Mouse (Mus musculus): Measurements from ENCODE around the gene Proca1. TPM values are rescaled to one million over a fixed set of nuclear protein-coding genes. Genes with fewer than 3 reads are reported as not detected.

Proca1 gene
- polyA plus RNA-seq, 1 experiment from 2014 or later = 2.8 TPM

DNA sequence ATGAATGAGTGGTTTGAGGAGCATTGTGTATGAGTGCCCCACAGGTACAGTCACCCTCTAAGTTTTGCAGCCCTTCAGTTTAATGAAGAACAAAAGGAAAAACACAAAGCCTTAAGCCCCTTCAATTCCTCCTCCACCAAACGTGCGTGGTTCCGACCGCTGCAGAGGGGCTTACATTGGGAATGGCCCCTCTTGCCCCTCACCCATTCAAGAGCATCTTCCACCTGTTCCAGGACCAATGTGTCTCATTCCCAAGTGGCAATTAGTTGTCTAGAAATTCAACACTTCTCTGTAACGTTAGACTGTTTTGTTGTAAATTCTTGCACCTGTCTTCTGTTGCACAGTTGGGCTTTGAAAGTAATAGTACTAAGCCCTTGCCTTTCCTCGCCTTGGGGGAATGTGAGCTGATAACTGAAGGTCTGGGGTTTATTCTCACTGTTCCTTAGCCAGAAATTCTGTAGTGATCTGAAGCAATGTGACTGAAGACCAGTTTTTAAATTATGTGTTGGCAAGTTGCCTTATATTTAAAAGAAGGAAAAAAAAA lies 37.0 kb upstream of the Proca1 start:
- Histone ChIP-seq H3K36me3 (ENCODE audit: control insufficient read depth, insufficient read depth, low read length) (peaks cover 53% of the 10 kb centered on the region), H3K9ac (replicated peaks; ENCODE audit: low read depth, low read length) (no peak overlapping the region), H3K9me3 (ENCODE audit: control insufficient read depth, low read length) (no peaks in the 10 kb centered on the region), H3K4me1 (ENCODE audit: control insufficient read depth, insufficient read depth, low read length) (peaks cover 26% of the 10 kb centered on the region), H3K27ac (ENCODE audit: low read depth, low read length) (no peak overlapping the region), H3K4me3 (ENCODE audit: low read depth, low read length) (no peak overlapping the region), H3K4me2 (ENCODE audit: low read depth, low read length) (no peak overlapping the region), H3K27me3 (ENCODE audit: control insufficient read depth, insufficient read depth, low read length) (no peaks in the 10 kb centered on the region)
- ATAC-seq (ENCODE audit: low read depth) = no peak
- WGBS = 73% methylated on average over 6 of the region's 6 CpGs

DNA sequence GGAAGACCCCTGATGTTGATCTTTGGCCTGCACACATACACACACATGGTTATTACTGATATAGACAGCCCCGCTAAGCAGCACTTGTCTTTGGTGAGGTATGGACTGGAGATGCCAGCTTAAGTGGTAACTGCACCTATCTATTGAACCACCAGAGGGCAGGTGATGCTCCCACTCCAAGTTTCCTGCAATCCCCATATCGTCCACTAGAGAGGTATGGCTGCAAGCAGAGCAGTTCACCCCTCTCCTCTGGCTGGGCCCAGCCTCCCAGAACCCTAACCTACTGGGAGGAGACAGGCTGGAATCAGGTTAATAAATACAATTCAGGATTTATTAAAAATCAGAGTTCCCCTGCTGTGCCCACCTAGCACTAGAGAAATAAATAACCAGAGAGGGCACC lies 34.1 kb upstream of the Proca1 start:
- no peak overlapping the region for H3K27ac ChIP-seq (ENCODE audit: low read depth, low read length)
- peaks cover 32% of the 10 kb centered on the region for H3K4me1 ChIP-seq (ENCODE audit: control insufficient read depth, insufficient read depth, low read length)
- H3K4me3 ChIP-seq (ENCODE audit: low read depth, low read length) = no peak overlapping the region
- WGBS = 24% methylated on average over 2 of the region's 2 CpGs
- H3K27me3 ChIP-seq (ENCODE audit: control insufficient read depth, insufficient read depth, low read length) = no peaks in the 10 kb centered on the region
- no peaks in the 10 kb centered on the region for H3K9me3 ChIP-seq (ENCODE audit: control insufficient read depth, low read length)
- H3K4me2 ChIP-seq (ENCODE audit: low read depth, low read length) = no peak overlapping the region
- H3K36me3 ChIP-seq (ENCODE audit: control insufficient read depth, insufficient read depth, low read length) = peaks cover 61% of the 10 kb centered on the region
- no peak overlapping the region for H3K9ac ChIP-seq (replicated peaks; ENCODE audit: low read depth, low read length)
- ATAC-seq (ENCODE audit: low read depth) = peak; percentile 18; the same call in 1 of the 2 replicates

DNA sequence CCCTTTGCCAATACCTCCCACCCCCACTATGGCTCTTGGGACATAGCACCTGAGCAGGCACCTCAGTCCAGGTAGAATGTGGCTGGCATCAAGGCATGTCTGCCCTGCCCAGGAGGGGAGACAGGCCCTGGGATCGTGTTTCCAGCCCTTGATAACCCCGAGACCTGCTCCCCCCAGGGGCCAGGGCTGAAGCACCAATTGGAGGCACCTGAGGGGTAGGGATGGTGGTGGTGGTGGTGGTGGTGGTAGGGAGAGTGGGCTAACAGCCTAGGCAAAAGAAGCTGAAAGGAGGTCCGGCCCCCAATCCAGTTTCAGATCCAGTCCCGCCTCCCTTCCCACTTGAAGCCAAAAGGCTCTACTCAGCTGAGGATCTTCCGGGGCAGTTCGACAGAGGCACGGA lies 33.6 kb upstream of the Proca1 start:
- Histone ChIP-seq H3K9ac (replicated peaks; ENCODE audit: low read depth, low read length) (no peak overlapping the region), H3K4me2 (ENCODE audit: low read depth, low read length) (no peak overlapping the region), H3K27me3 (ENCODE audit: control insufficient read depth, insufficient read depth, low read length) (no peaks in the 10 kb centered on the region), H3K27ac (ENCODE audit: low read depth, low read length) (no peak overlapping the region), H3K9me3 (ENCODE audit: control insufficient read depth, low read length) (no peaks in the 10 kb centered on the region), H3K4me3 (ENCODE audit: low read depth, low read length) (no peak overlapping the region), H3K4me1 (ENCODE audit: control insufficient read depth, insufficient read depth, low read length) (peaks cover 28% of the 10 kb centered on the region), H3K36me3 (ENCODE audit: control insufficient read depth, insufficient read depth, low read length) (peaks cover 58% of the 10 kb centered on the region)
- WGBS = 85% methylated on average over 7 of the region's 7 CpGs
- no peak for ATAC-seq (ENCODE audit: low read depth)

DNA sequence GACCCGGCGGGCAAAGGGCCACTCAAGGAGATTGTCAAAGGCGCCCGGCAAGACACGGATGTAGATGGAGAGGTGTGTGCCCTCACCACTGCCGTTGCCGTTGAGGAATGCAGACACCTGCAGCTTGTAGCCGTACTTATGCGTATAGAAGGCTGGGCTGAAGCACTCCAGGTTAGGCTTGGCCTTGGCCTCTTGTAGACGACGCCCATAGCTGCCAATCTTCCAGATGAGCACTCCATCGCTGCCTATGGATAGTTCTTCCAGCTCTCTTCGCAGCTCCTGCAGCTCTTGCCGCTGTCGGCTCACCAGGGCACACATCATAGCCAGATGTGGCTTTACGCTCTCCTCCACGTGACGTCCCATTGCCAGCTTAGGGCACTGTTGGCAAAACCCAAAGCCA lies 33.0 kb upstream of the Proca1 start:
- Histone ChIP-seq H3K27ac (ENCODE audit: low read depth, low read length) (no peak overlapping the region), H3K4me1 (ENCODE audit: control insufficient read depth, insufficient read depth, low read length) (peaks cover 26% of the 10 kb centered on the region)
- no peak for ATAC-seq (ENCODE audit: low read depth)

DNA sequence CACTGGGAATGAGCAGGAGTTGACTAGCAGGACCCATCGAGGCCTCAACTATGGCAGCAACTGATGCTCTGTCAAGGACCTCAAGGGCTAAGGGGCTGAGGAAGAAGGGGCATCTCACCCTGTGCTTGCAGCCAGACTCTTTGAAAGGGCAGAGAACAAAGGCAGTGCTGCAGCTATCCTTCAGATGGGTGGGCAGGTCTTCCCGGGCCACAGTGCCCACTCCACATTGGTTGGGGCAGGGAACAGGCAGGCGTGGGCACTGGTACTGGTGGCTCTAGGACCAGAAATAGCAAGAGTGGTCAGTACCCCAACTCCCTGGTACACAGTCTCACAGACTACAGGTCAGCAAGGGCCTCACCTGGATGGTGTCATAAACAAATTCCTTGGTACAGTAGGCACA lies 32.5 kb upstream of the Proca1 start:
- peaks cover 51% of the 10 kb centered on the region for H3K36me3 ChIP-seq (ENCODE audit: control insufficient read depth, insufficient read depth, low read length)
- no peak overlapping the region for H3K4me3 ChIP-seq (ENCODE audit: low read depth, low read length)
- 87% methylated on average over 3 of the region's 3 CpGs for WGBS
- H3K9me3 ChIP-seq (ENCODE audit: control insufficient read depth, low read length) = no peaks in the 10 kb centered on the region
- H3K4me2 ChIP-seq (ENCODE audit: low read depth, low read length) = no peak overlapping the region
- no peak for ATAC-seq (ENCODE audit: low read depth)
- no peak overlapping the region for H3K9ac ChIP-seq (replicated peaks; ENCODE audit: low read depth, low read length)
- H3K4me1 ChIP-seq (ENCODE audit: control insufficient read depth, insufficient read depth, low read length) = peaks cover 28% of the 10 kb centered on the region
- no peaks in the 10 kb centered on the region for H3K27me3 ChIP-seq (ENCODE audit: control insufficient read depth, insufficient read depth, low read length)
- no peak overlapping the region for H3K27ac ChIP-seq (ENCODE audit: low read depth, low read length)

More for the DNA sequence above, 33.0 kb upstream of the Proca1 start:
- Histone ChIP-seq H3K9me3 (ENCODE audit: control insufficient read depth, low read length) (no peaks in the 10 kb centered on the region), H3K9ac (replicated peaks; ENCODE audit: low read depth, low read length) (no peak overlapping the region), H3K27me3 (ENCODE audit: control insufficient read depth, insufficient read depth, low read length) (no peaks in the 10 kb centered on the region), H3K36me3 (ENCODE audit: control insufficient read depth, insufficient read depth, low read length) (peaks cover 52% of the 10 kb centered on the region), H3K4me2 (ENCODE audit: low read depth, low read length) (no peak overlapping the region), H3K4me3 (ENCODE audit: low read depth, low read length) (no peak overlapping the region)
- 90% methylated on average over 18 of the region's 18 CpGs for WGBS

DNA sequence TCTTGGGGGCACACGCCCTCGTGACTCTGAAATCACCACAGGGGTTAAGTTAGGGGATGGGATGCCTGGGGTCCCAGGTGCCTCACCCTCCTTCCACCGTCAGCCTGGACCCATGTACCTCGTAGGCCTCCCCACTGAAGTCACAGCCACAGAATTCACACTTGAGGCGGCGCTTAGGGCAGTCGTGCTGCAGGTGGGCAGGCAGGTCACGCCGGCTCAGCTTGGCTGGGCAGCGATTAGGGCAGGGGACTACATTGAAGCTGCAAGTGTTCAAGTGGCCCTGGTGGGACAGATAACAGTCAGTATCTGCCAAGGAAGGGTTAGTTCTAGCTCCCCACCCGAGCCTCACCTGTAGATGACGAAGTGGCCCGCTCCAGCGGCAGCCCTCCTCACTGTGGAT lies 32.0 kb upstream of the Proca1 start:
- Histone ChIP-seq H3K27ac (ENCODE audit: low read depth, low read length) (no peak overlapping the region), H3K4me1 (ENCODE audit: control insufficient read depth, insufficient read depth, low read length) (peaks cover 32% of the 10 kb centered on the region)
- whole genome bisulfite sequencing = 93% methylated on average over 14 of the region's 14 CpGs

DNA sequence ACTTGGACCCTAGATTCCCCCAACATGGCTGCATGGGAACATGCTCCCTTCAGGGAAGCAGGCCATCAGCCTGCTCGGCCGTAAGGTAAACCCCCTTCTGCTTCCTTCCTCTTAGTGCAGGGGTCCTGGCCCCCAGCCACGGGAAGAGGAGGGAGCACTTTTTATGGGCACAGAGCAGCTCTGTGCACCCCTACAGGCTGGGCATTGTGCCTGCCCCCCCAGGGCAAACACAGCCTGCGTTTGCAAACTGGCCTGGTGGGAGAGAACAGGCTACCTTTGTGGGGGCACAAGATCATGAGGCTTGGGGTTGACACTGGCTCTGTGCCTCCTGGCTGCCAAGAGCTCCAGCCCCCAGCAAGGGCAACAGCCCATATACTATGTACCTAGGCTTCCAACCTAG lies 31.2 kb upstream of the Proca1 start:
- 36% methylated on average over 4 of the region's 4 CpGs for WGBS
- Histone ChIP-seq H3K4me3 (ENCODE audit: low read depth, low read length) (peak overlapping the region; percentile 3; the same call in 1 of the 2 replicates), H3K27me3 (ENCODE audit: control insufficient read depth, insufficient read depth, low read length) (no peaks in the 10 kb centered on the region), H3K9me3 (ENCODE audit: control insufficient read depth, low read length) (no peaks in the 10 kb centered on the region), H3K27ac (ENCODE audit: low read depth, low read length) (peak overlapping the region; percentile 98), H3K4me1 (ENCODE audit: control insufficient read depth, insufficient read depth, low read length) (peaks cover 32% of the 10 kb centered on the region), H3K9ac (replicated peaks; ENCODE audit: low read depth, low read length) (peak overlapping the region; percentile 97; the same call in 1 of the 2 replicates), H3K4me2 (ENCODE audit: low read depth, low read length) (peak overlapping the region; percentile 62; the same call in 1 of the 2 replicates), H3K36me3 (ENCODE audit: control insufficient read depth, insufficient read depth, low read length) (peaks cover 50% of the 10 kb centered on the region)
- no peak for ATAC-seq (ENCODE audit: low read depth)

More for the DNA sequence above, 32.0 kb upstream of the Proca1 start:
- Histone ChIP-seq H3K9me3 (ENCODE audit: control insufficient read depth, low read length) (no peaks in the 10 kb centered on the region), H3K4me3 (ENCODE audit: low read depth, low read length) (no peak overlapping the region), H3K36me3 (ENCODE audit: control insufficient read depth, insufficient read depth, low read length) (peaks cover 51% of the 10 kb centered on the region), H3K27me3 (ENCODE audit: control insufficient read depth, insufficient read depth, low read length) (no peaks in the 10 kb centered on the region), H3K9ac (replicated peaks; ENCODE audit: low read depth, low read length) (no peak overlapping the region), H3K4me2 (ENCODE audit: low read depth, low read length) (no peak overlapping the region)
- no peak for ATAC-seq (ENCODE audit: low read depth)

DNA sequence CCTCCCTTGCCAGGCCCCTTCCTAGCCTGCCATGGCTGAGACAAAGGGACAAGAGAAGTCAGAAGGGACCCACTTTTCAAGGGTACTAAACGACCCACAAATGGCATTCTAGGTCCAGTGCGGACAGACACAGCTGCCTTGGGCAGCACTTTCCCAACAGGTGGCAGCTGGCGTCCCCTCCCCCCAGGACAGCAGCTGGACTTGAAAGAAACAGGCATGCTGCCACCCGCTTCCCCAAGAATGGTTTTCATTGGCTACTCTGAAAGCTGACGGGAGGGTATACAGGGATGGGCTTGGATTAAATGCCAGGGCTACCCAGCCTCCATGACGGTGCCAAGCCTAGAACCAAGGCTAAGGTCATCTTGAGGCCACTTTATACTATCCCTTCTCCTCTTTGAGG lies 30.7 kb upstream of the Proca1 start:
- Histone ChIP-seq H3K4me1 (ENCODE audit: control insufficient read depth, insufficient read depth, low read length) (peaks cover 30% of the 10 kb centered on the region), H3K36me3 (ENCODE audit: control insufficient read depth, insufficient read depth, low read length) (peaks cover 44% of the 10 kb centered on the region), H3K27me3 (ENCODE audit: control insufficient read depth, insufficient read depth, low read length) (no peaks in the 10 kb centered on the region), H3K4me3 (ENCODE audit: low read depth, low read length) (peak overlapping the region; percentile 85; the same call in 1 of the 2 replicates), H3K9me3 (ENCODE audit: control insufficient read depth, low read length) (no peaks in the 10 kb centered on the region), H3K27ac (ENCODE audit: low read depth, low read length) (peak overlapping the region; percentile 98), H3K9ac (replicated peaks; ENCODE audit: low read depth, low read length) (peak overlapping the region; percentile 97), H3K4me2 (ENCODE audit: low read depth, low read length) (peak overlapping the region; percentile 62)
- 18% methylated on average over 6 of the region's 6 CpGs for WGBS
- no peak for ATAC-seq (ENCODE audit: low read depth)

DNA sequence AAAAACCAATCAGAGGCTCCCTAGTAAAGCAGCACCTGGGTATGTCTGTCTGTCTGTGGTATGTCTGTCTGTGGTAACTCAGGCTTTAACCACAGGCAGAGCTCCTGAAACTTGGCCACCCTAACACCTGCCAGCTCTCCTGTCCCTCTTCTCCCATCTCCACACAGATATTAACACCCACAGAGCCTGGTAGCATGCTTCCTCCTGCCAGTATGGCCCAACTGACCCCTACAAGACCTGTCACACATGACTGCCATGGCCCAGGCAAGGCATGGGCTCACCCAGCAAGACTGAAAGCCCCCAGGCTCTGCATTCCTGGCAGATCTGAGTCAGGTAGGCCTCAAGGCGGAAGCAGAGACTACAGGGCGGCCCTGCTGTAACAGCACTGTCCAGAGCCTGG lies 30.1 kb upstream of the Proca1 start:
- Histone ChIP-seq H3K4me1 (ENCODE audit: control insufficient read depth, insufficient read depth, low read length) (peaks cover 29% of the 10 kb centered on the region), H3K27ac (ENCODE audit: low read depth, low read length) (peak overlapping the region; percentile 98), H3K9ac (replicated peaks; ENCODE audit: low read depth, low read length) (peak overlapping the region; percentile 97), H3K9me3 (ENCODE audit: control insufficient read depth, low read length) (no peaks in the 10 kb centered on the region), H3K4me2 (ENCODE audit: low read depth, low read length) (peak overlapping the region; percentile 62), H3K4me3 (ENCODE audit: low read depth, low read length) (peak overlapping the region; percentile 85), H3K27me3 (ENCODE audit: control insufficient read depth, insufficient read depth, low read length) (no peaks in the 10 kb centered on the region), H3K36me3 (ENCODE audit: control insufficient read depth, insufficient read depth, low read length) (peaks cover 39% of the 10 kb centered on the region)
- ATAC-seq (ENCODE audit: low read depth) = no peak
- 81% methylated on average over 2 of the region's 2 CpGs for WGBS
